Comparison of ENCODE assay signal across 31 mouse cellular contexts in the genomic region with DNA sequence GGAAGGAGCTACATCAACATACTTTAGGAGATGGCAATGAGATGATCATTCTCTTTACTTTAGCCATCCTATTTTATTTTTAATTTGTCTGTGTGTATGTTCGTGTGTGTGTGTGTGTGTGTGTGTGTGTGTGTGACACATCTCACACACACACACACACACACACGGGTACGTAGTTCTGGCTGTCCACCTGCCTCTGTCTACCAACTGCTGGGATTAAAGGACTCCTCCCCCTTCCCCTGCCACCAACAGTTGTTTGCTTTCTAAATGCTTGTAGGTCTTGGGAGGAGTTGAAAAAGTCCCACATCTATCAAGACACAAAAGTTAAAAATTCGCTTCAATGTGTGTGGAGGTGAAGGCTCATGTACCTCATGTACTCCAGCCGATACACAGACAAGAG. TPM values are rescaled to one million over a fixed set of nuclear protein-coding genes. Genes with fewer than 3 reads are reported as not detected.
"Had no signal": no experiment of that assay in that cellular context is flagged by ENCODE, and none has a peak within 500 bp of the region (broad histone marks: within the 10 kb centered on the region; RNA-seq: fewer than 3 reads in every experiment).

No protein-coding gene starts in this region.

- H3K9ac ChIP-seq: limb, embryonic 12.5 days; limb, embryonic 13.5 days; limb, embryonic 15.5 days; liver, embryonic 12.5 days; liver, embryonic 13.5 days; liver, embryonic 14.5 days; liver, embryonic 15.5 days; liver, postnatal 0 days; lung, embryonic 14.5 days; lung, embryonic 15.5 days; midbrain, embryonic 12.5 days; midbrain, embryonic 13.5 days; midbrain, embryonic 15.5 days; neural tube, embryonic 12.5 days had no signal

- H3K4me1 ChIP-seq: limb, embryonic 10.5 days; limb, embryonic 12.5 days; limb, embryonic 13.5 days; limb, embryonic 15.5 days; liver, embryonic 12.5 days; liver, embryonic 13.5 days; liver, embryonic 15.5 days; lung, embryonic 15.5 days; midbrain, embryonic 10.5 days; midbrain, embryonic 12.5 days; midbrain, embryonic 13.5 days; midbrain, embryonic 15.5 days; neural tube, embryonic 12.5 days had no signal

- DNase-seq: left cerebral cortex, postnatal 4 days; liver; liver, embryonic 13.5 days; liver, postnatal 0 days; lung, adult 18-20 months; lung, adult 2 months; lung, embryonic 14.5 days; lung, postnatal 10 days; lung, postnatal 14 days; lung, postnatal 36 days; lung, postnatal 4 days; midbrain, embryonic 14.5 days had no signal

- ATAC-seq: liver, embryonic 12.5 days; liver, postnatal 0 days; lung, postnatal 0 days; midbrain, embryonic 13.5 days; midbrain, embryonic 15.5 days; midbrain, embryonic 16.5 days had no signal

- H3K4me3 ChIP-seq: limb, embryonic 10.5 days; limb, embryonic 12.5 days; limb, embryonic 13.5 days; limb, embryonic 15.5 days; liver, embryonic 12.5 days; liver, embryonic 13.5 days; liver, embryonic 15.5 days; lung, embryonic 15.5 days; megakaryocyte, embryonic 14.5 days; midbrain, embryonic 10.5 days; midbrain, embryonic 12.5 days; midbrain, embryonic 13.5 days; midbrain, embryonic 15.5 days; neural tube, embryonic 12.5 days had no signal

- H3K9me3 ChIP-seq: limb, embryonic 10.5 days; limb, embryonic 12.5 days; limb, embryonic 13.5 days; limb, embryonic 15.5 days; liver, embryonic 12.5 days; liver, embryonic 13.5 days; liver, embryonic 15.5 days; lung, embryonic 15.5 days; megakaryocyte, embryonic 14.5 days; midbrain, embryonic 10.5 days; midbrain, embryonic 12.5 days; midbrain, embryonic 13.5 days; midbrain, embryonic 15.5 days; neural tube, embryonic 12.5 days had no signal

- H3K27ac ChIP-seq: limb, embryonic 10.5 days; limb, embryonic 12.5 days; limb, embryonic 13.5 days; limb, embryonic 15.5 days; liver, embryonic 12.5 days; liver, embryonic 13.5 days; liver, embryonic 14.5 days; liver, embryonic 15.5 days; lung, embryonic 15.5 days; macrophage; midbrain, embryonic 10.5 days; midbrain, embryonic 12.5 days; midbrain, embryonic 13.5 days; midbrain, embryonic 15.5 days; neural tube, embryonic 12.5 days had no signal

- H3K4me2 ChIP-seq: limb, embryonic 12.5 days; limb, embryonic 13.5 days; limb, embryonic 15.5 days; liver, embryonic 11.5 days; liver, embryonic 12.5 days; liver, embryonic 13.5 days; liver, embryonic 15.5 days; lung, embryonic 14.5 days; lung, embryonic 15.5 days; midbrain, embryonic 11.5 days; midbrain, embryonic 12.5 days; midbrain, embryonic 13.5 days; midbrain, embryonic 15.5 days; neural tube, embryonic 12.5 days had no signal

- H3K27me3 ChIP-seq: limb, embryonic 12.5 days; limb, embryonic 13.5 days; limb, embryonic 15.5 days; liver, embryonic 12.5 days; liver, embryonic 13.5 days; liver, embryonic 15.5 days; lung, embryonic 15.5 days; megakaryocyte, embryonic 14.5 days; midbrain, embryonic 12.5 days; midbrain, embryonic 13.5 days; midbrain, embryonic 15.5 days; neural tube, embryonic 12.5 days had no signal

RNA-seq across cellular contexts. Expression of gene Serpind1, which starts 6.4 kb away (rescaled TPM):
- polyA plus RNA-seq: macrophage had no signal
